Mouse (Mus musculus) lung, postnatal 0 days (tissue): ENCODE measurements around the gene Usp28. TPM values are rescaled to one million over a fixed set of nuclear protein-coding genes. Genes with fewer than 3 reads are reported as not detected.

Source experiments
- ATAC-seq: fragments of 200-750 bp; cut with Nextera tagmentation; 2 replicates; pipeline ENCODE4 v1.8.0; 2017; ENCODE audit warnings: moderate library complexity
- DNase-seq: peaks from one replicate; pipeline ENCODE4 v3.0.0-alpha.2; 2016; ENCODE audit warnings: low spot score
- H3K27ac ChIP-seq: fragments of 300-500 bp; sonication (generic); 2 replicates; pipeline ENCODE4 v1.5.1; 2014; ENCODE audit warnings: antibody characterized with exemption, mild to moderate bottlenecking, low read length, mixed read lengths
- H3K27me3 ChIP-seq: fragments of 300-500 bp; sonication (generic); replicated peaks from 2 replicates; pipeline ENCODE4 v1.6.1; 2014; ENCODE audit warnings: low read length, mixed read lengths; ENCODE audit not compliant: insufficient read depth
- H3K36me3 ChIP-seq: fragments of 300-500 bp; sonication (generic); 2 replicates; pipeline ENCODE4 v1.6.1; 2014; ENCODE audit warnings: low read length, mixed read lengths; ENCODE audit not compliant: insufficient read depth
- H3K4me1 ChIP-seq: fragments of 300-500 bp; sonication (generic); 2 replicates; pipeline ENCODE4 v1.6.1; 2014; ENCODE audit warnings: antibody characterized with exemption, low read depth, low read length, mixed read lengths; ENCODE audit not compliant: insufficient read depth
- H3K4me2 ChIP-seq: fragments of 300-500 bp; sonication (generic); replicated peaks from 2 replicates; pipeline ENCODE4 v1.6.1; 2014; ENCODE audit warnings: low read depth, mild to moderate bottlenecking, low read length, moderate library complexity, mixed read lengths
- H3K4me3 ChIP-seq: fragments of 300-500 bp; sonication (generic); 2 replicates; pipeline ENCODE4 v1.5.1; 2014; ENCODE audit warnings: low read depth, low read length
- H3K9ac ChIP-seq: fragments of 300-500 bp; sonication (generic); replicated peaks from 2 replicates; pipeline ENCODE4 v1.6.1; 2014; ENCODE audit warnings: low read depth, mild to moderate bottlenecking
- H3K9me3 ChIP-seq: fragments of 300-500 bp; sonication (generic); 2 replicates; pipeline ENCODE4 v1.6.1; 2016; ENCODE audit warnings: low read length, mixed read lengths
- CTCF ChIP-seq: IDR thresholded peaks from 2 replicates; pipeline ENCODE4 v1.5.1; 2016; ENCODE audit warnings: antibody characterized with exemption, mild to moderate bottlenecking
- EP300 ChIP-seq: IDR thresholded peaks from 2 replicates; pipeline ENCODE4 v1.6.1; 2016; ENCODE audit warnings: antibody characterized with exemption, mild to moderate bottlenecking, control low read depth
- WGBS: fragments of 180-500 bp; shearing (Covaris S2); extraction: QIAGEN DNeasy Blood & Tissue Kit; methylation state at CpG from one replicate; pipeline ENCODE4 v1.1.7; 2014; 5-methylcytosine and 5-hydroxymethylcytosine counted together
- polyA plus RNA-seq: library from polyadenylated mRNA; unstranded; fragments of >200 nt; fragmentation: Nextera tagmentation; extraction: Ambion mirVana; gene quantifications from 2 replicates; pipeline ENCODE4 v1.2.1, GENCODE M21; 2015

Gene Usp28
- polyA plus RNA-seq, 1 experiment from 2014 or later, result 8.8 TPM

GRCm38 (mm10) chr9:48995735-48996134 is 10.6 kb downstream of the Usp28 start:
- H3K4me2 ChIP-seq, result no peak overlapping the region
- H3K4me3 ChIP-seq, result no peak overlapping the region
- no peak overlapping the region for H3K9ac ChIP-seq
- no peaks in the 10 kb centered on the region for H3K36me3 ChIP-seq
- peak; percentile 24 for TF ChIP-seq CTCF
- no peak for TF ChIP-seq EP300
- H3K9me3 ChIP-seq, result no peaks in the 10 kb centered on the region
- ATAC-seq (no peak), DNase-seq (no peak)
- H3K27ac ChIP-seq, result no peak overlapping the region
- 95% methylated on average over 1 of the region's 1 CpGs for whole genome bisulfite sequencing
- no peaks in the 10 kb centered on the region for H3K27me3 ChIP-seq
- no peaks in the 10 kb centered on the region for H3K4me1 ChIP-seq

GRCm38 (mm10) chr9:48999256-48999655 is 14.1 kb downstream of the Usp28 start:
- Histone ChIP-seq H3K4me3 (no peak overlapping the region), H3K4me1 (no peaks in the 10 kb centered on the region), H3K27ac (no peak overlapping the region), H3K9me3 (no peaks in the 10 kb centered on the region), H3K4me2 (no peak overlapping the region), H3K36me3 (no peaks in the 10 kb centered on the region), H3K9ac (no peak overlapping the region), H3K27me3 (no peaks in the 10 kb centered on the region)
- WGBS, result 83% methylated on average over 6 of the region's 6 CpGs
- no peak for DNase-seq
- TF ChIP-seq CTCF, result no peak
- no peak for TF ChIP-seq EP300
- no peak for ATAC-seq

- TF ChIP-seq EP300 (no peak), CTCF (no peak)
- Histone ChIP-seq H3K36me3 (peaks cover 14% of the 10 kb centered on the region), H3K27me3 (no peaks in the 10 kb centered on the region), H3K9ac (no peak overlapping the region), H3K4me1 (no peaks in the 10 kb centered on the region), H3K4me2 (no peak overlapping the region), H3K27ac (no peak overlapping the region), H3K4me3 (no peak overlapping the region), H3K9me3 (no peaks in the 10 kb centered on the region)
- ATAC-seq (no peak), DNase-seq (no peak)
- 85% methylated on average over 7 of the region's 7 CpGs for WGBS
Measured at GRCm38 (mm10) chr9:49015824-49016223, 30.6 kb downstream of the Usp28 start.

GRCm38 (mm10) chr9:49021289-49021688 is 36.1 kb downstream of the Usp28 start:
- ATAC-seq (no peak), DNase-seq (no peak)
- peaks cover 8% of the 10 kb centered on the region; the same call in 1 of the 2 replicates for H3K36me3 ChIP-seq
- no peaks in the 10 kb centered on the region for H3K27me3 ChIP-seq
- no peak overlapping the region for H3K9ac ChIP-seq
- no peak overlapping the region for H3K4me2 ChIP-seq
- H3K4me3 ChIP-seq, result no peak overlapping the region
- no peaks in the 10 kb centered on the region for H3K9me3 ChIP-seq
- no peaks in the 10 kb centered on the region for H3K4me1 ChIP-seq
- no peak overlapping the region for H3K27ac ChIP-seq
- WGBS, result 92% methylated on average over 5 of the region's 5 CpGs
- TF ChIP-seq CTCF, result no peak
- TF ChIP-seq EP300, result no peak

GRCm38 (mm10) chr9:49023956-49024355 is 38.8 kb downstream of the Usp28 start:
- Histone ChIP-seq H3K4me1 (no peaks in the 10 kb centered on the region), H3K36me3 (peaks cover 16% of the 10 kb centered on the region; the same call in 1 of the 2 replicates), H3K9me3 (no peaks in the 10 kb centered on the region), H3K27me3 (no peaks in the 10 kb centered on the region), H3K4me3 (no peak overlapping the region), H3K27ac (no peak overlapping the region), H3K9ac (no peak overlapping the region), H3K4me2 (no peak overlapping the region)
- no peak for ATAC-seq
- TF ChIP-seq CTCF, result no peak
- WGBS, result 81% methylated on average over 5 of the region's 5 CpGs
- DNase-seq, result no peak

GRCm38 (mm10) chr9:49024529-49024928 is 39.4 kb downstream of the Usp28 start:
- H3K4me3 ChIP-seq, result no peak overlapping the region
- H3K4me2 ChIP-seq, result no peak overlapping the region
- ATAC-seq, result no peak
- peaks cover 16% of the 10 kb centered on the region; the same call in 1 of the 2 replicates for H3K36me3 ChIP-seq
- H3K9me3 ChIP-seq, result no peaks in the 10 kb centered on the region
- no peak overlapping the region for H3K9ac ChIP-seq
- no peak for DNase-seq
- H3K27ac ChIP-seq, result no peak overlapping the region
- no peaks in the 10 kb centered on the region for H3K4me1 ChIP-seq
- WGBS, result 96% methylated on average over 2 of the region's 2 CpGs
- TF ChIP-seq CTCF, result no peak
- no peak for TF ChIP-seq EP300
- H3K27me3 ChIP-seq, result no peaks in the 10 kb centered on the region

- Histone ChIP-seq H3K27me3 (no peaks in the 10 kb centered on the region), H3K9me3 (no peaks in the 10 kb centered on the region), H3K4me3 (no peak overlapping the region), H3K4me1 (no peaks in the 10 kb centered on the region), H3K27ac (no peak overlapping the region), H3K4me2 (no peak overlapping the region), H3K36me3 (peaks cover 15% of the 10 kb centered on the region; the same call in 1 of the 2 replicates), H3K9ac (no peak overlapping the region)
- no peak for ATAC-seq
- TF ChIP-seq CTCF (no peak), EP300 (no peak)
- 94% methylated on average over 4 of the region's 4 CpGs for WGBS
- DNase-seq, result no peak
Measured at GRCm38 (mm10) chr9:49034764-49035163, 49.6 kb downstream of the Usp28 start.
